Mouse (Mus musculus) ES-E14 (cell line): ENCODE measurements around the gene Arhgef28.
A peak's percentile ranks its signal among the peaks of the same experiment; 100 is the strongest.

Source experiments
- CHD2 ChIP-seq: IDR thresholded peaks from 2 replicates; pipeline ENCODE4 v1.6.1; 2014; ENCODE audit warnings: mild to moderate bottlenecking, low read depth, low read length, inconsistent platforms
- MAFK ChIP-seq: IDR thresholded peaks from 2 replicates; pipeline ENCODE4 v1.6.1; 2014; ENCODE audit warnings: mild to moderate bottlenecking, low read depth, low read length, inconsistent platforms; ENCODE audit not compliant: insufficient read depth
- ZC3H11A ChIP-seq: IDR thresholded peaks from 2 replicates; pipeline ENCODE4 v1.6.1; 2012; ENCODE audit warnings: low read depth, mild to moderate bottlenecking, inconsistent platforms, low read length, borderline replicate concordance
- ZNF384 ChIP-seq: IDR thresholded peaks from 2 replicates; pipeline ENCODE4 v1.6.1; 2012; ENCODE audit warnings: low read depth, low read length, inconsistent platforms

DNA sequence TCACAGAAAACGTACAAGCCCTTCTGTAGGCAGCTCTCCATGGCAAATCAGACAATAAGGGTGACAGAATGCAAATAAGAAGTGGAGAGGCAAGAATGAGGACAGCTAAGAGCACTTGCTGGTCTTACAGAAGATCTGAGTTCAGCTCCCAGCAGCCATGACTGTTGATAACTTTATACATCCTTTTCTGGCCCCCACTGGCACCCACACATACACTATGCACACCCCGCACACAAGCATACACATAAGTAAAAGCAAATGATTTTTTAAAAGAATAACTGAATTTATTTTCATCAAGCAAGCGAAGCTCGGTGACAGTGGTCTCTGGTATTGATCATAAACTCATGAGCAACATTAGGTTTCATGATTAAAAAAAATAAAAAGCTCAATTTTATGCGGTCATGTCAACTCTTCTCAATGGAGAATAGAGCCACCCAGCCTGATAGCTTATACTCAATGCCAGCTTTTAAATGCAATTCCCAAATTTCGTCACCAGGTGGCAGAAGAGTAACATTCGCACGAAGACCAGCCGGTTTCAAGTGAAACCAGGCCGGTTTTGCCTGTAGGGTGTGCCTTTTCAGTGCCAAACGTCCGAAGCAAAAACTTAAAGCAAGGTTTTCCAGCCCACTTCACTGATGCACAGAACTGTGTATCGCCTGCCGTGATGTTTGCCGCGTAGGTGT, 175.1 kb downstream of the Arhgef28 start:
- TF ChIP-seq ZC3H11A (peak; percentile 90), ZNF384 (no peak), CHD2 (no peak), MAFK (no peak)
